Mouse (Mus musculus): ENCODE results near the gene Osbpl2. TPM values are rescaled to one million over a fixed set of nuclear protein-coding genes. Genes with fewer than 3 reads are reported as not detected.

The Osbpl2 gene
- polyA plus RNA-seq, 1 experiment from 2014 or later: 46.4 TPM

- 92% methylated on average over 7 of the region's 7 CpGs for WGBS
- H3K36me3 ChIP-seq (ENCODE audit: control insufficient read depth, insufficient read depth, low read length): peaks cover 32% of the 10 kb centered on the region
- H3K27me3 ChIP-seq (ENCODE audit: control insufficient read depth, insufficient read depth, low read length): no peaks in the 10 kb centered on the region
- H3K27ac ChIP-seq (replicated peaks): no peak overlapping the region
- no peak overlapping the region for H3K9ac ChIP-seq (ENCODE audit: low read length)
- DNase-seq (ENCODE audit: low spot score) (no peak), ATAC-seq (ENCODE audit: low FRiP score, low TSS enrichment) (no peak)
- no peak overlapping the region for H3K4me3 ChIP-seq (ENCODE audit: low read depth, low read length)
- TF ChIP-seq CTCF (IDR thresholded peaks at IDR 0.05; ENCODE audit: low read depth) (no peak), EP300 (optimal IDR thresholded peaks at IDR 0.05) (no peak)
- no peaks in the 10 kb centered on the region for H3K9me3 ChIP-seq (ENCODE audit: control insufficient read depth, low read length)
- no peaks in the 10 kb centered on the region; the same call in 1 of the 2 replicates for H3K4me1 ChIP-seq (replicated peaks; ENCODE audit: control insufficient read depth, insufficient read depth)
- no peak overlapping the region for H3K4me2 ChIP-seq (replicated peaks; ENCODE audit: low read depth)
These were observed 56.6 kb downstream of the Osbpl2 start for GRCm38 (mm10) chr2:180175725-180176124.

DNA sequence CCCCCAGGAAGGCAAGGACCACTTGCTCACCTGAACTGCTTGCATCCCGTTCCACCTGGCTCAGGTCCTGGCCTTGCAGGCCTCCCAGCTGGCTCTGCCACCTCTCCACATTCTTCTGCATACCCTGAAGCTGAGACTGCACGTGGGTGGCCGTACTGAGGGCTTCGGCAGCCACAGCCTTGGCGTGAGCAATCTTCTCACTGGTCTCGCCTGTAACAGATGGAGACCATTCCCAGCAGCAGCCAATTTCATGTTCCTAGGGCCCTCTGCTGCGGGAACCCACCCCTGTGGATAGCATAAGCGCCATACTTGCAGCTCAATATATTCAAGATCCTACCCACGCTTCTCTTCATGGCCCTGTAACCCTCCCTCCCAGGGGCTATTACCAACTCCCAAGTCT, 62.4 kb downstream of the Osbpl2 start:
- ATAC-seq (ENCODE audit: low FRiP score, low TSS enrichment) (no peak), DNase-seq (ENCODE audit: low spot score) (no peak)
- 89% methylated on average over 9 of the region's 9 CpGs for WGBS
- Histone ChIP-seq H3K27me3 (ENCODE audit: control insufficient read depth, insufficient read depth, low read length) (no peaks in the 10 kb centered on the region), H3K27ac (replicated peaks) (no peak overlapping the region), H3K36me3 (ENCODE audit: control insufficient read depth, insufficient read depth, low read length) (peaks cover 32% of the 10 kb centered on the region), H3K9ac (ENCODE audit: low read length) (no peak overlapping the region), H3K4me2 (replicated peaks; ENCODE audit: low read depth) (no peak overlapping the region), H3K9me3 (ENCODE audit: control insufficient read depth, low read length) (no peaks in the 10 kb centered on the region), H3K4me3 (ENCODE audit: low read depth, low read length) (no peak overlapping the region), H3K4me1 (replicated peaks; ENCODE audit: control insufficient read depth, insufficient read depth) (no peaks in the 10 kb centered on the region)
- TF ChIP-seq CTCF (IDR thresholded peaks at IDR 0.05; ENCODE audit: low read depth) (no peak), EP300 (optimal IDR thresholded peaks at IDR 0.05) (no peak)

- H3K4me1 ChIP-seq (replicated peaks; ENCODE audit: control insufficient read depth, insufficient read depth): no peaks in the 10 kb centered on the region
- DNase-seq (ENCODE audit: low spot score) (no peak), ATAC-seq (ENCODE audit: low FRiP score, low TSS enrichment) (no peak)
- H3K36me3 ChIP-seq (ENCODE audit: control insufficient read depth, insufficient read depth, low read length): peaks cover 29% of the 10 kb centered on the region
- H3K4me3 ChIP-seq (ENCODE audit: low read depth, low read length): no peak overlapping the region
- WGBS: 80% methylated on average over 24 of the region's 24 CpGs
- no peaks in the 10 kb centered on the region for H3K9me3 ChIP-seq (ENCODE audit: control insufficient read depth, low read length)
- no peaks in the 10 kb centered on the region for H3K27me3 ChIP-seq (ENCODE audit: control insufficient read depth, insufficient read depth, low read length)
- TF ChIP-seq CTCF (IDR thresholded peaks at IDR 0.05; ENCODE audit: low read depth): no peak
- TF ChIP-seq EP300 (optimal IDR thresholded peaks at IDR 0.05): no peak
- no peak overlapping the region for H3K4me2 ChIP-seq (replicated peaks; ENCODE audit: low read depth)
- no peak overlapping the region for H3K27ac ChIP-seq (replicated peaks)
- H3K9ac ChIP-seq (ENCODE audit: low read length): no peak overlapping the region
These were observed 65.1 kb downstream of the Osbpl2 start for GRCm38 (mm10) chr2:180184011-180184751.

- Histone ChIP-seq H3K27me3 (ENCODE audit: control insufficient read depth, insufficient read depth, low read length) (no peaks in the 10 kb centered on the region), H3K4me2 (replicated peaks; ENCODE audit: low read depth) (no peak overlapping the region), H3K9me3 (ENCODE audit: control insufficient read depth, low read length) (no peaks in the 10 kb centered on the region), H3K9ac (ENCODE audit: low read length) (no peak overlapping the region), H3K4me3 (ENCODE audit: low read depth, low read length) (no peak overlapping the region), H3K27ac (replicated peaks) (no peak overlapping the region), H3K36me3 (ENCODE audit: control insufficient read depth, insufficient read depth, low read length) (peaks cover 26% of the 10 kb centered on the region), H3K4me1 (replicated peaks; ENCODE audit: control insufficient read depth, insufficient read depth) (no peaks in the 10 kb centered on the region)
- ATAC-seq (ENCODE audit: low FRiP score, low TSS enrichment): no peak
- 72% methylated on average over 6 of the region's 6 CpGs for WGBS
- peak; percentile 42 for TF ChIP-seq CTCF (IDR thresholded peaks at IDR 0.05; ENCODE audit: low read depth)
- TF ChIP-seq EP300 (optimal IDR thresholded peaks at IDR 0.05): no peak
- DNase-seq (ENCODE audit: low spot score): no peak
These were observed 65.6 kb downstream of the Osbpl2 start for GRCm38 (mm10) chr2:180184752-180185109.

DNA sequence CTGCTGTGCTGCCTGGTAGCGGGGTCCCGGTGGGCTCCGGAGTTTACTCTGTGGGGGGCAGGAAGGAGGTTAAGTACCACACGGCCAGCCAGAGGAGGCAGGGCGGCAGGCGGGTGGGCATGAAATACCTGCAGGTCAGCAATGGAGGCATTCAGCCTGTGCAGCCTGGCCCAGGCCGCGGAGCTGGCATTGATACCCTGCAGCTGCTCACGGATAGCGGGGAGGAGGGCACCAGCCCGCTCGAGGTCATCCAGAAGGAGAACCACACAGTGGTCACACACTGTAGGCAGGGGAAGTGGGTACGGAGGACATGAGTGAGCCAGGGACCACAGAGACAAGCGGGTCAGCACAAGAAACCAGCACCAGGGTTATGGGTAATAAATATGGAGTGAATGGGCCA, 66.6 kb downstream of the Osbpl2 start:
- H3K4me2 ChIP-seq (replicated peaks; ENCODE audit: low read depth): no peak overlapping the region
- no peak overlapping the region for H3K4me3 ChIP-seq (ENCODE audit: low read depth, low read length)
- H3K9me3 ChIP-seq (ENCODE audit: control insufficient read depth, low read length): no peaks in the 10 kb centered on the region
- TF ChIP-seq CTCF (IDR thresholded peaks at IDR 0.05; ENCODE audit: low read depth) (no peak), EP300 (optimal IDR thresholded peaks at IDR 0.05) (no peak)
- no peak overlapping the region for H3K9ac ChIP-seq (ENCODE audit: low read length)
- H3K4me1 ChIP-seq (replicated peaks; ENCODE audit: control insufficient read depth, insufficient read depth): no peaks in the 10 kb centered on the region
- H3K27ac ChIP-seq (replicated peaks): no peak overlapping the region
- ATAC-seq (ENCODE audit: low FRiP score, low TSS enrichment) (no peak), DNase-seq (ENCODE audit: low spot score) (no peak)
- H3K36me3 ChIP-seq (ENCODE audit: control insufficient read depth, insufficient read depth, low read length): peaks cover 23% of the 10 kb centered on the region
- no peaks in the 10 kb centered on the region for H3K27me3 ChIP-seq (ENCODE audit: control insufficient read depth, insufficient read depth, low read length)
- 89% methylated on average over 14 of the region's 14 CpGs for WGBS

GRCm38 (mm10) chr2:180187362-180187761, 68.3 kb downstream of the Osbpl2 start:
- Histone ChIP-seq H3K27me3 (ENCODE audit: control insufficient read depth, insufficient read depth, low read length) (no peaks in the 10 kb centered on the region), H3K36me3 (ENCODE audit: control insufficient read depth, insufficient read depth, low read length) (peaks cover 33% of the 10 kb centered on the region), H3K9ac (ENCODE audit: low read length) (no peak overlapping the region), H3K4me2 (replicated peaks; ENCODE audit: low read depth) (no peak overlapping the region), H3K4me1 (replicated peaks; ENCODE audit: control insufficient read depth, insufficient read depth) (no peaks in the 10 kb centered on the region), H3K27ac (replicated peaks) (no peak overlapping the region), H3K4me3 (ENCODE audit: low read depth, low read length) (no peak overlapping the region), H3K9me3 (ENCODE audit: control insufficient read depth, low read length) (no peaks in the 10 kb centered on the region)
- DNase-seq (ENCODE audit: low spot score) (no peak), ATAC-seq (ENCODE audit: low FRiP score, low TSS enrichment) (no peak)
- WGBS: 90% methylated on average over 11 of the region's 11 CpGs
- TF ChIP-seq CTCF (IDR thresholded peaks at IDR 0.05; ENCODE audit: low read depth): no peak

Data from stomach, postnatal 0 days (tissue).